Mouse (Mus musculus) limb, embryonic 11.5 days (tissue): ENCODE measurements around the gene Lamb3. TPM values are rescaled to one million over a fixed set of nuclear protein-coding genes. Genes with fewer than 3 reads are reported as not detected.

ENCODE experiments used
- ATAC-seq: fragments of 200-750 bp; cut with Nextera tagmentation; 2 replicates; pipeline ENCODE4 v1.8.0; 2017; ENCODE audit warnings: low read depth; ENCODE audit not compliant: insufficient number of reproducible peaks, low FRiP score, low TSS enrichment
- DNase-seq: peaks from one replicate; pipeline ENCODE4 v3.0.0-alpha.2; 2015; ENCODE audit warnings: low spot score
- H3K27ac ChIP-seq: fragments of 300-500 bp; sonication (generic); replicated peaks from 2 replicates; pipeline ENCODE4 v1.5.1; 2014; ENCODE audit warnings: low read depth, mild to moderate bottlenecking, low read length
- H3K27me3 ChIP-seq: fragments of 300-500 bp; sonication (generic); 2 replicates; pipeline ENCODE4 v1.6.1; 2014; ENCODE audit warnings: mild to moderate bottlenecking, low read length, mixed read lengths; ENCODE audit not compliant: control insufficient read depth, insufficient read depth
- H3K36me3 ChIP-seq: fragments of 300-500 bp; sonication (generic); 2 replicates; pipeline ENCODE4 v1.6.1; 2014; ENCODE audit warnings: mild to moderate bottlenecking, low read length, moderate library complexity, mixed read lengths; ENCODE audit not compliant: control insufficient read depth, insufficient read depth
- H3K4me1 ChIP-seq: fragments of 300-500 bp; sonication (generic); 2 replicates; pipeline ENCODE4 v1.6.1; 2014; ENCODE audit warnings: low read length, mixed read lengths; ENCODE audit not compliant: control insufficient read depth, insufficient read depth
- H3K4me2 ChIP-seq: fragments of 300-500 bp; sonication (generic); 2 replicates; pipeline ENCODE4 v1.6.1; 2014; ENCODE audit warnings: low read depth, mild to moderate bottlenecking, moderate library complexity; ENCODE audit not compliant: severe bottlenecking
- H3K4me3 ChIP-seq: fragments of 300-500 bp; sonication (generic); 2 replicates; pipeline ENCODE4 v1.5.1; 2014; ENCODE audit warnings: low read depth, low read length
- H3K9ac ChIP-seq: fragments of 300-500 bp; sonication (generic); 2 replicates; pipeline ENCODE4 v1.6.1; 2014; ENCODE audit warnings: mild to moderate bottlenecking, low read length
- H3K9me3 ChIP-seq: fragments of 300-500 bp; sonication (generic); 2 replicates; pipeline ENCODE4 v1.6.1; 2016; ENCODE audit warnings: low read length; ENCODE audit not compliant: control insufficient read depth
- WGBS: fragments of 180-500 bp; shearing (Covaris S2); extraction: QIAGEN DNeasy Blood & Tissue Kit; methylation state at CpG from one replicate; pipeline ENCODE4 v1.1.7; 2014; 5-methylcytosine and 5-hydroxymethylcytosine counted together
- polyA plus RNA-seq: library from polyadenylated mRNA; unstranded; fragments of >200 nt; fragmentation: Nextera tagmentation; extraction: Ambion mirVana; gene quantifications from 2 replicates; pipeline ENCODE4 v1.2.1, GENCODE M21; 2014

Gene Lamb3
- polyA plus RNA-seq, 1 experiment from 2014 or later = 0.79 TPM

- Histone ChIP-seq H3K36me3 (no peaks in the 10 kb centered on the region), H3K4me3 (peak overlapping the region; percentile 26; the same call in 1 of the 2 replicates), H3K27ac (peak overlapping the region; percentile 16; the same call in 1 of the 2 replicates), H3K4me1 (no peaks in the 10 kb centered on the region; the same call in 1 of the 2 replicates), H3K4me2 (peak overlapping the region; percentile 59), H3K9me3 (no peaks in the 10 kb centered on the region), H3K9ac (peak overlapping the region; percentile 8; the same call in 1 of the 2 replicates), H3K27me3 (no peaks in the 10 kb centered on the region)
- WGBS = 32% methylated on average over 11 of the region's 11 CpGs
- ATAC-seq (peak; percentile 51; the same call in 1 of the 2 replicates), DNase-seq (peak; percentile 41)
Observed at GRCm38 (mm10) chr1:193381597-193382404, 174.3 kb downstream of the Lamb3 start.

- H3K4me3 ChIP-seq = peak overlapping the region; percentile 26; the same call in 1 of the 2 replicates
- DNase-seq (peak; percentile 84), ATAC-seq (peak; percentile 78)
- H3K36me3 ChIP-seq = no peaks in the 10 kb centered on the region
- no peaks in the 10 kb centered on the region for H3K9me3 ChIP-seq
- H3K4me1 ChIP-seq = no peaks in the 10 kb centered on the region; the same call in 1 of the 2 replicates
- H3K9ac ChIP-seq = peak overlapping the region; percentile 28; the same call in 1 of the 2 replicates
- WGBS = 2% methylated on average over 8 of the region's 8 CpGs
- no peaks in the 10 kb centered on the region for H3K27me3 ChIP-seq
- 0 out of 2 replicates have a peak overlapping the region, but pooled peaks have one; percentile 16 for H3K27ac ChIP-seq
- H3K4me2 ChIP-seq = peak overlapping the region; percentile 59
Observed at GRCm38 (mm10) chr1:193382435-193382834, 174.9 kb downstream of the Lamb3 start.

GRCm38 (mm10) chr1:193382841-193383462 is 175.5 kb downstream of the Lamb3 start:
- ATAC-seq (peak; percentile 57), DNase-seq (peak; percentile 81)
- peak overlapping the region; percentile 28; the same call in 1 of the 2 replicates for H3K9ac ChIP-seq
- no peaks in the 10 kb centered on the region for H3K27me3 ChIP-seq
- H3K36me3 ChIP-seq = no peaks in the 10 kb centered on the region
- H3K4me3 ChIP-seq = peak overlapping the region; percentile 26; the same call in 1 of the 2 replicates
- H3K4me2 ChIP-seq = peak overlapping the region; percentile 59
- whole genome bisulfite sequencing = 6% methylated on average over 8 of the region's 8 CpGs
- no peaks in the 10 kb centered on the region; the same call in 1 of the 2 replicates for H3K4me1 ChIP-seq
- no peak overlapping the region for H3K27ac ChIP-seq
- no peaks in the 10 kb centered on the region for H3K9me3 ChIP-seq

- Histone ChIP-seq H3K4me1 (peaks cover 10% of the 10 kb centered on the region), H3K4me3 (no peak overlapping the region), H3K27me3 (no peaks in the 10 kb centered on the region), H3K9ac (no peak overlapping the region), H3K27ac (no peak overlapping the region), H3K36me3 (no peaks in the 10 kb centered on the region), H3K4me2 (no peak overlapping the region), H3K9me3 (no peaks in the 10 kb centered on the region)
- 1% methylated on average over 5 of the region's 5 CpGs for WGBS
- 0 out of 2 replicates have a peak, but pooled peaks have one; percentile 5 for ATAC-seq
- peak; percentile 90 for DNase-seq
Observed at GRCm38 (mm10) chr1:193386136-193386535, 178.6 kb downstream of the Lamb3 start.

- H3K4me2 ChIP-seq = no peak overlapping the region
- H3K4me3 ChIP-seq = no peak overlapping the region
- DNase-seq (no peak), ATAC-seq (no peak)
- H3K4me1 ChIP-seq = peaks cover 10% of the 10 kb centered on the region
- no peaks in the 10 kb centered on the region for H3K27me3 ChIP-seq
- H3K9ac ChIP-seq = no peak overlapping the region
- H3K36me3 ChIP-seq = no peaks in the 10 kb centered on the region
- no peak overlapping the region for H3K27ac ChIP-seq
- no peaks in the 10 kb centered on the region for H3K9me3 ChIP-seq
- WGBS = 39% methylated on average over 2 of the region's 2 CpGs
Observed at GRCm38 (mm10) chr1:193387241-193387640, 179.7 kb downstream of the Lamb3 start.

GRCm38 (mm10) chr1:193389505-193389904 is 182.0 kb downstream of the Lamb3 start:
- no peak overlapping the region for H3K9ac ChIP-seq
- no peak overlapping the region for H3K4me3 ChIP-seq
- H3K4me2 ChIP-seq = no peak overlapping the region
- DNase-seq = no peak
- H3K4me1 ChIP-seq = peaks cover 10% of the 10 kb centered on the region
- H3K36me3 ChIP-seq = no peaks in the 10 kb centered on the region
- no peaks in the 10 kb centered on the region for H3K9me3 ChIP-seq
- H3K27ac ChIP-seq = no peak overlapping the region
- no peak for ATAC-seq
- 38% methylated on average over 3 of the region's 3 CpGs for WGBS
- no peaks in the 10 kb centered on the region for H3K27me3 ChIP-seq

GRCm38 (mm10) chr1:193390004-193390403 is 182.5 kb downstream of the Lamb3 start:
- 68% methylated on average over 12 of the region's 12 CpGs for WGBS
- Histone ChIP-seq H3K9me3 (no peaks in the 10 kb centered on the region), H3K27me3 (no peaks in the 10 kb centered on the region), H3K9ac (no peak overlapping the region), H3K27ac (no peak overlapping the region), H3K36me3 (no peaks in the 10 kb centered on the region), H3K4me1 (peaks cover 10% of the 10 kb centered on the region), H3K4me3 (no peak overlapping the region), H3K4me2 (no peak overlapping the region)
- ATAC-seq (no peak), DNase-seq (no peak)

- no peak overlapping the region for H3K27ac ChIP-seq
- no peak overlapping the region for H3K9ac ChIP-seq
- DNase-seq (no peak), ATAC-seq (no peak)
- H3K4me2 ChIP-seq = no peak overlapping the region
- 88% methylated on average over 3 of the region's 3 CpGs for WGBS
- no peaks in the 10 kb centered on the region for H3K27me3 ChIP-seq
- peaks cover 10% of the 10 kb centered on the region for H3K4me1 ChIP-seq
- H3K4me3 ChIP-seq = no peak overlapping the region
- H3K9me3 ChIP-seq = no peaks in the 10 kb centered on the region
- H3K36me3 ChIP-seq = no peaks in the 10 kb centered on the region
Observed at GRCm38 (mm10) chr1:193392266-193392665, 184.8 kb downstream of the Lamb3 start.
